Mouse (Mus musculus) lung, postnatal 0 days (tissue): ENCODE measurements at regions not wholly inside any gene's neighbourhood (a gene's known extent, or its start where the extent isn't known, plus 50 kb on each side); places are given as distances from the start of the nearest gene placed in this dataset.

Experiments
- CTCF ChIP-seq: IDR thresholded peaks from 2 replicates; pipeline ENCODE4 v1.5.1; 2016; ENCODE audit warnings: antibody characterized with exemption, mild to moderate bottlenecking
- EP300 ChIP-seq: IDR thresholded peaks from 2 replicates; pipeline ENCODE4 v1.6.1; 2016; ENCODE audit warnings: antibody characterized with exemption, mild to moderate bottlenecking, control low read depth

DNA sequence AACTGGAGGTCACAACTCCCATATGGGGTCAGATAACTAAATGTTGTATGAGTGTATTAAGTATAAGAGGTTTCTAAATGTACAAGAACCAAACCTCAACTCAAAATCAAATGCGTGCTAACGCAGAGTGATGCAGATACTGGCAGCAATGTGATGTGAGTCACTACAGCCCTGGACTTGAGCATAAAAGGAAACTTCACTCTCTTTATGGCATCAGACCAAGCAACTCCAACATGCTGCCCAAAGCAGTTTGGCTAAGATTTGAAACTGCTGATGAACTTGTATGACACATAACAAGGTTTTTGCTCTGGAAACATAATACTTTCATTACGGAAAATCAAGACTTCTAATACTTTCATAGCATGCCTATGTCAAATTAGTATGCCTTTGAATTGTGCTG, 598.8 kb downstream of the Psat1 start:
- TF ChIP-seq CTCF: no peak
- TF ChIP-seq EP300: no peak
